Mouse (Mus musculus) NIH3T3 (cell line): ENCODE data around the gene Pycr2.
"Not testable (repeated sequence)": the region's sequence is repeated elsewhere in the genome, so short reads cannot be mapped to it uniquely, and the experiment has no call there.

Experiments
- DNase-seq: peaks from one replicate; pipeline ENCODE4 v3.0.0-alpha.2; 2012; ENCODE audit warnings: low read depth

Gene Pycr2

GRCm38 (mm10) chr1:180904039-180904814, at the start of gene Pycr2:
Gene Pycr2, plus strand, starts transcription at chr1:180904293.
- peak; percentile 98 for DNase-seq

GRCm38 (mm10) chr1:180858763-180859162, 45.3 kb upstream of the Pycr2 start:
- DNase-seq: peak; percentile 14

- no peak for DNase-seq
Observed at GRCm38 (mm10) chr1:180860030-180860429, 44.1 kb upstream of the Pycr2 start.

- DNase-seq: peak; percentile 83
Observed at GRCm38 (mm10) chr1:180863606-180864005, 40.5 kb upstream of the Pycr2 start.

- no peak for DNase-seq
Observed at GRCm38 (mm10) chr1:180866001-180866400, 38.1 kb upstream of the Pycr2 start.

- no peak for DNase-seq
Observed at GRCm38 (mm10) chr1:180870122-180870650, 33.9 kb upstream of the Pycr2 start.

- DNase-seq: peak; percentile 81
Observed at GRCm38 (mm10) chr1:180873861-180874484, 30.1 kb upstream of the Pycr2 start.

GRCm38 (mm10) chr1:180874615-180875014, 29.5 kb upstream of the Pycr2 start:
- DNase-seq: no peak

GRCm38 (mm10) chr1:180875126-180875525, 29.0 kb upstream of the Pycr2 start:
- DNase-seq: no peak

- DNase-seq: no peak
Observed at GRCm38 (mm10) chr1:180877466-180877865, 26.6 kb upstream of the Pycr2 start.

- DNase-seq: no peak
Observed at GRCm38 (mm10) chr1:180881768-180882167, 22.3 kb upstream of the Pycr2 start.

GRCm38 (mm10) chr1:180883731-180884130, 20.4 kb upstream of the Pycr2 start:
- no peak for DNase-seq

GRCm38 (mm10) chr1:180884484-180884883, 19.6 kb upstream of the Pycr2 start:
- no peak for DNase-seq

- DNase-seq: peak; percentile 99
Observed at GRCm38 (mm10) chr1:180888556-180889042, 15.5 kb upstream of the Pycr2 start.

- no peak for DNase-seq
Observed at GRCm38 (mm10) chr1:180889172-180889571, 14.9 kb upstream of the Pycr2 start.

- peak; percentile 45 for DNase-seq
Observed at GRCm38 (mm10) chr1:180889841-180890240, 14.3 kb upstream of the Pycr2 start.

GRCm38 (mm10) chr1:180892808-180893207, 11.3 kb upstream of the Pycr2 start, which contains the start of gene Lefty2:
Gene Lefty2, plus strand, starts transcription at chr1:180893108.
- DNase-seq: no peak

GRCm38 (mm10) chr1:180894088-180894987, 9.8 kb upstream of the Pycr2 start:
- not testable (repeated sequence) for DNase-seq

GRCm38 (mm10) chr1:180901107-180901506, 3.0 kb upstream of the Pycr2 start:
- peak; percentile 80 for DNase-seq

- DNase-seq: no peak
Observed at GRCm38 (mm10) chr1:180902915-180903314, 1.2 kb upstream of the Pycr2 start.

GRCm38 (mm10) chr1:180903666-180904038, 441 bp upstream of the Pycr2 start:
- no peak for DNase-seq

- DNase-seq: no peak
Observed at GRCm38 (mm10) chr1:180904815-180905080, 655 bp downstream of the Pycr2 start.
